Mouse (Mus musculus) gastrocnemius, postnatal 10 days (tissue): ENCODE measurements around the gene Tsks. TPM values are rescaled to one million over a fixed set of nuclear protein-coding genes. Genes with fewer than 3 reads are reported as not detected.

Experiments
- DNase-seq: peaks from one replicate; pipeline ENCODE4 v3.0.0; 2021; ENCODE audit warnings: mixed read lengths
- total RNA-seq, 2 experiments: library from RNA; stranded (reverse); gene quantifications; 2 replicates each; pipeline ENCODE4 v1.2.3; 2021

The Tsks gene
- total RNA-seq, 2 experiments from 2014 or later = not detected

DNA sequence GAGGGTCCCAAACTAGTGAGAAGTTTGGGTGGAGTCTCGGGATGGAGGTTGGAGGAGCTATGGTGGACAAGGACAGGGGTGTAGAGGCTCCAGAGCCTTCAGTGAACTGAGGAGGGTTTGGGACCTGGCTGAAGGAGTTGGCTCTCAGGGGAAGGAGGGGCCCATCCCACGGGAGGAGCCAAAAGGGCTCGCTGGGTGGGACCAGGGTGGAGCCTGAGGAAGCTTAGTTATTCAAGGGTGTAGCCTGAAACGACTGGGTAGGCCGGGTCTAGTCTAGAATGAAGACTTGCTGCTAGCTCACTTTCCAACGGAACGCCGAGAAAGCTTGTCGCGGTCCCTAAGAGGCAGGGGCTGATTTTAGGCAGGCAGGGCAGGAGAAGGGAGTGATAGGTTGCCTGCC is 9.0 kb downstream of the Tsks start:
- DNase-seq = peak; percentile 57

- peak; percentile 87 for DNase-seq
Observed at GRCm38 (mm10) chr7:44952611-44953306, 9.8 kb downstream of the Tsks start.

DNA sequence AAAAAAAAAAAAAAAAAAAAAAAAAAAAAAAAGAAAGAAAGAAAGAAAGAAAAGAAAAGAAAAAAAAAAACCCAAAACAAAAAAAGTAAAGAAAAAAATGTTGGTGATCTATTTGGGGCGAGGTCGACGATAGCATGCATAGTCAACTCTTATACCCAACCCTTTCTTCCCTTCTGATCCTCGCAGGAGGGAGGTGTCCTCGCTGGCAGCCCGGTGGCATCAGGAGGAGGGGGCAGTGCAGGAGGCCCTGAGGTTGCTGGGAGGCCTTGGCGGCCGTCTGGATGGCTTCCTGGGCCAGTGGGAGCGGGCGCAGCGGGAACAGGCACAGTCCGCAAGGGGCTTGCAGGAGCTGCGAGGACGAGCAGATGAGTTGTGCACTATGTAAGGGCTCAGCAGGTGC is 10.6 kb downstream of the Tsks start:
- no peak for DNase-seq

DNA sequence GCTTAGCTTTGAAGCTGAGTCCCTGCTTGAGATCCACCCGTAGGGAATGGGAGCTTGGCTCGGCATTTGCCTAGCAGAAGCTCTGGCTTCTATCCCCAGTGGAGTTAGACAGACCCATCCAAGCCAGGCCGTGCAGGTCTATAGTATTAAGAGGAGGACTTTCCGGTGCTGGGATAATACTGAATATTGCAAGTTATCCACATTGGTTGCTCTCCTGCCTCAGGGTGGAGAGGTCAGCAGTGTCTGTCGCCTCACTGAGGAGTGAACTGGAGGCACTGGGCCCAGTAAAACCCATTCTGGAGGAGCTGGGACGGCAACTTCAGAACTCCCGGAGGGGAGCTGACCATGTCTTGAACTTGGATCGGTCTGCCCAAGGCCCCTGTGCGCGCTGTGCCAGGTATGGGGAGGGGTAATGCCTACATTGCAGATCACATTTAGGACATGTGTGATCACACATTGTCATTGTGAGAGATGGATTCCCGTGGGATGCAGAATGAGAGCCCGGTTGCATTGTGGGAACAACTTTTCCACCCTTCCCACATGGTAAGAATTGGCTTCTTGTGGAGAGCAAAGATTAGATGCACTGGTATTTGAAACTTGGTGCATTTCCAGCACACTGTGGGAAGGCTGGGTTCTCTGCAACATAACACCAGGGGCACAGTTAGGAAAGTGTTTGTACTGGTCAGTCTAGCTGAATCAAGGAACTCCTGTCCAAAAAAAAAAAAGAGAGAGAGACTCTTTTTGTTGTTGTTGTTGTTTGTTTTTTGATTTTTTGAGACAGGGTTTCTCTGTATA is 11.3 kb downstream of the Tsks start:
- DNase-seq = no peak

- no peak for DNase-seq
Observed at GRCm38 (mm10) chr7:44955628-44956027, 12.6 kb downstream of the Tsks start.

GRCm38 (mm10) chr7:44956266-44956665 is 13.3 kb downstream of the Tsks start:
- DNase-seq = no peak

DNA sequence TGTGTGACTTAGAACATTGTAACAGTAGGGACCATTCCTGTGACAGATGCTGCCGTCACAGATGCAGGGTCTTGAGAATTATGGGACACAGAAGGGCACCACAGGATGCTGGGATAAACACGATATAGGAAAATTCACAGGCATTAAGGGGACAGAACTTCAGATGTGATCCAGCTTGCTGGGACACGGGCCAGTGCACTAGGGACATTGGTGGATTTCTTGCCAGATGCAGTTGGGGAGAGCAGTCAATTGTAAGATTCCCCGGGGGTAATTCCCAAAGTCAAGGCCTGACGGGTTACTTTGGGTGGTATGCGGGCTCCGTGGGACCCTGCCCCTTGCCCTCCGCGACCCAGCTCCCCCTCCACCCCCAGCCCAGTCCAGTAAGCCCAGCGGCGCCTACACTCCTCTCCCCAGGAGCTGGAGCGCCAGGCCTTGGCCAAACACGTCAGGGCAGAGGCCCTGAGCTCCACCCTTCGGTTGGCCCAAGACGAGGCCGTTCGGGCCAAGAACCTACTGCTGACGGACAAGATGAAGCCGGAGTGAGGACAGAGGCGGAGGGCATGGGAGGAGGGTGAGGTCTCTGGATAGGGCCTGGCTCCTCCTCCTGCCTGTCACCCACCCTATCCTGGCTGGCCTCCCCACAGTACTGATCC is 14.3 kb downstream of the Tsks start:
- DNase-seq = no peak

DNA sequence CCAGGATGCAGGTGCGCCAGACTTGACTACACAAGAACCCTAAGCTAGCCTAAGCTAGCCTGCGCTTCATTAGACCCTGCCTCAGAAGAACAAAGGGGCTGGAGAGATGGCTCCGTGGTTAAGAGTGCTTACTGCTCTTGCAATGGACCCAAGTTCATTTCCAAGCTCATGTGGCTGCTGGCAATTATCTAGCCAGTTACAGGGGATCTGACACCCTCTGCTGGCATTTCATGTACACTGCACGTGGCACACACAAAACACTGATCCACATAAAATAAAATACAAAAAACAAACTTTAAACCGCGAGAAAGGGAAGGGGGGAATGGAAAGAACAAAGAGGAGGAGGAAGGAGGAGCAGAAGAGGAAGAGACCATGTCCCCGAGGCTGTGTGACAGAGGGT is 15.2 kb downstream of the Tsks start:
- no peak for DNase-seq

GRCm38 (mm10) chr7:44959281-44959680 is 16.3 kb downstream of the Tsks start:
- DNase-seq = no peak

DNA sequence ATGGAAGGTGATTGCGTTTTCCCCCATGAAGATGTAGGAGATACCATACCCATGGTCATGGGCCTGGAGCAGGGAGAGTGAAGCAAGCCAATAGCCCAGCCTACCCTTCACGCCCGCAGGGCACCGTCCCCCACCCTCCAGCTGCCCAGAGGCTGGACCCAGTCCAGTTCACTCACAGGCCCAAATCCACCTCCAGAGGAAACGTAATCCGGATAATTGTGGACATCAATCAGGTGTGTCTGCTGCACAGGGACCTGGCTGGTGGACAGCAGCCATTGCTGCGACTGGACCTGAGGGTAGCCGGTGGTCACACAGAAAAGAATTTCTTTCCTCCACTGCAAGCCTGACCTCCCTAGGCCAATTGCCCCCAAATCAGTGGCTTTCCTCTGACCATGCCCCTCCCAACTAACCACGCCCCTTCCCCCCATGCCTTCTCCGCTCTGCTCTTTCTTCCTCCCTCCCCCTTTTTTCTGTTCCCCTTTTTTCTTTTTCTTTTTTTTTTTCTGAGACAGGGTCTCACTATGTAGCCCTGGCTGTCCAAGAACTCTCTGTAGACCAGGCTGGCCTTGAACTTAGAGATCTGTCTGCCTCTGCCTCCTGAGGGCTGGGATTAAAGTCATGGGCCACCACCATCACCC is 17.0 kb downstream of the Tsks start:
- DNase-seq = no peak

GRCm38 (mm10) chr7:44960512-44960910 is 17.5 kb downstream of the Tsks start:
- no peak for DNase-seq

DNA sequence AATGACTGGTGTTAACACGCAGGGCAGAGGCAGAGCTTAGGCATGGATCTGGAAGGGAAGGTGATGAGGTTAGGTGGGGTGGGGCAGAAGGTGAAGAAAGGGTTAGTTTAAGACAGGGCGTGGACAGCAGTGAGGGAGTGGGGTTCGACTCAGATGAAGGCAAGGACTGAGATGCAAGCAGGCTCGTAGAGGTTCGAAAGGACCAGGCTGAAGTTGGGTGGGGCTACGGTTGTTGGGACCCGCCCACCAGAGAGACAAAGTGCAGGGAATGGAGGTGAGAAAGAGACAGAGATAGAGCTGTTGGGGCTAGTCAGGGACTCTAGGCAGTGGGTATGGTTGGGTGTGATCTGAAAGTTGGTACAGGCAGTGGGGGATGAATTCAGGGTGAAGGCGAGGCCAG is 19.3 kb downstream of the Tsks start:
- DNase-seq = no peak

DNA sequence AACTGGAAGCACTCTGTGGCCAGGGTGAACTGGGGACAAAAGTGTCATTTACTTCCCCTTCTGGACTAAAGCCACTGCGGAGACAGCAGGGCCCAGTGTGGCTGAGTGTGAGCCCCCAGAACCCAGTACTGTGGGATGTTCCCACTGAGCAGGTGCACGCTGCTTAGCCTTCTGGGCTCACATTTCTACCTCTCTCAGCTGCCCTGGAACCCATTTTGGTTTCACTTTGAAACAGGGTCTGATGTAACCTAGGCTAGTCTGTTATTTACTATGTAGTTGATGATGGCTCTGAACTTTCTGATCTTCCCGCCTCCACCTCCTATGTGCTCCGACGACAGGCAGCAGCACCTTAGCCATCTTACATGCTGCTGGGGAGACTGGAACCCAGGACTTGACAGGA is 19.8 kb downstream of the Tsks start:
- no peak for DNase-seq

- no peak for DNase-seq
Observed at GRCm38 (mm10) chr7:44964990-44965389, 22.0 kb downstream of the Tsks start.

DNA sequence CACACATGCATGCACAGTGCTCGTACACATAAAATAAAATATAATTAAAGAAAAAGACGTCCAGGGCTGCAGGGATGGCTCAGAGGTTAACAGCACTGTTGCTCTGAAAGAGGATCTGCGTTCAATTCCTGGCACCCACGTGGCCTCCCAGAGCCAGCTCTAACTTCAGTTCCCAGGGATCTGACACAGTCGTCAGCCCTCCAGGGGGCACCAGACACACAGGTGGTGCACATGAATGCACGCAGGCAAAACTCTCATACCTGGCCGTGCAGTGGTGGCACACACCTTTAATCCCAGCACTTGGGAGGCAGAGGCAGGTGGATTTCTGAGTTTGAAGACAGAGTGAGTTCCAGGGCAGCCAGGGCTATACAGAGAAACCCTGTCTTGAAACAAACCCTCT is 23.0 kb downstream of the Tsks start:
- DNase-seq = no peak

DNA sequence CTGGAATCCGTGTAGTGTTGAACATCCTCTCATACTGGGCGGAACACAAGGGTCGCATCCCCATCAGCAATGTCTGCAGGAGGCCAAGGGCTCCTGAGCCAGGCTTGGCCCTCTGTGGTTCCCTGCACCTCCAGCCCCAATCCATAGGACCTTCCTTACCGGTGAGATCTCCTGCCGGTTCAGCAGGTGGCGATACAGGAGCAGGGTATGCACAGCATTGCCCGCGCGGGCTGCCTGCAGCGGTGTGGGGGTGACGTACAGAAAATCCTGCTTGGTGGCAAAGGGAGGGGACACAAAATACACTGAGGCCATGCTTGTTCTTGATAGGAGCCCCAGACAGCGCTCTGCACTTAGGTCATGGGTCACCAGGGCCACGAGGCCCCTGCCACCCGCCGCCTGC is 23.6 kb downstream of the Tsks start:
- DNase-seq = peak; percentile 2

DNA sequence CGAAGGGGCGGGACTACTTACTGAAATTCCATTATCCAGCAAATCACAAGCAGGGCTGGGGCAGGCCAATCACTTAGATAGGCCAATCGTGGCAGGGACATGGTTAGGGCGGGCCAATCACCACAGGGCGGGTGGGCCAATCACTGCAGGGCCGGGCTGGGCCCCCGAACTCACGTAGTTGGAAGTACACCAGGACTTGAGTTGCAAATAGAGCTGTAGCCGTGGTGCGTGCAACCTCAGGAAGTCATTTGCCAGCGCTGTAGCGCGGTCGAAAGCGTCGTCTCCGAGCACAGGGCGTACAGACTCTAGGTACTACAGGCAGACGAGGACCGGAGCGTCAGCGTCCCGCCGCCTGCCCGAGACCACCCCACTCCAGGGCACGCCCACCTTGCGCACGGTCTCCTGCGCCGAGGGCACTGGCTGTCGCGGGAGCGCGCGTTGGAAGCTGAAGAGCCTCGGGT is 27.3 kb downstream of the Tsks start:
- peak; percentile 74 for DNase-seq

DNA sequence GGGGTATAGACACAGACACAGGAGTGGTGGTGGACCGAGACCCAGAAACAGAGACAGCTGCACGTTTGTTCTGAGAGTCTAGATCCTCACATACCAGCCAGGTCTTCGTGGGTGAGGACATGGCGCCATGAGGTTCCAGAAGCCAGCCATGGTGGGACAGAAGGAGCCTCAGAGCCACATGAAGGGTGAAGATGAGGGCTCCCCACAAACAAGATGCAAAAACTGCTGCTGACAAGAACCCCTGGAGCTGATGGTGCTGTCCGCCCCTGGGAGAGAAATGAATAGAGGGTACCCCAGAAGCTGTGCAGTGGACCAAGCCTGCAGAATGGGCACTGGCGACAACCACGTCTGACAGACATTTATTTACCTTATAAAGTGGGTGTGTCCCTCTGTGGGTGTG is 28.1 kb downstream of the Tsks start:
- DNase-seq = no peak

DNA sequence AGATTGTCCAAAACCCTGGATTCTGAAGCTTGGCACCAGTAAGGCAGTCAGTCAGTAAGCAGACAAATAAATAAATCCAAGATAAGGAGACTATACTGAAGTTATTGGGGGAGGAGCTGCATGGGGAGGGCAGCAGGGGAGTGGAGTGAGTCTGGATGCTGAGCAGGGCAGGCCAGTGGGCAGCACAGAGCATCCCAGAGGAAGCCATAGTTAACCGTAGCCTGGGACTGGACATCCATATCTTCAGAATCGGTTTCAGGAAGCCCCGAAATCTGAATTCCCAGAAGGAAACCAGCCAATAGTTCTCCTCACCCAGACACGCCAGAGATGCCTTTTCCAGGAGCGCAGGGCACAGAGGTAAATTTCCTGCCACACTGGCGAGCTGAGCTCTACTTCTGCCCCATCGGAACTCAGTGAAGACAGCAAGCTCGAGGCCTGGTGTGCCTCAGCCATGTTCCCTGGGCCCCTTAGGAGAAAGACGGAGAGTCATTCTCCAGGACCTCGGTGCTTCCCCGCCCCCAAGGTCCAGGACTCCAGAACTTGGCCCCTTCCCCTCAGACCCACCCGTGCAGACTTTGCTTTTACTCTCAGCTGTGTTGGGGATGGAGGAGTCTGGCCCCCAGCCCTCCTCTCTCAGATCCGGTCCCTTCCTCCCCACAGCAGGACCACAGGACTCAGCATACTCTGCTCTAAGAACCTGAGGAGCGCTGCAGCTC is 30.6 kb downstream of the Tsks start:
- DNase-seq = no peak

DNA sequence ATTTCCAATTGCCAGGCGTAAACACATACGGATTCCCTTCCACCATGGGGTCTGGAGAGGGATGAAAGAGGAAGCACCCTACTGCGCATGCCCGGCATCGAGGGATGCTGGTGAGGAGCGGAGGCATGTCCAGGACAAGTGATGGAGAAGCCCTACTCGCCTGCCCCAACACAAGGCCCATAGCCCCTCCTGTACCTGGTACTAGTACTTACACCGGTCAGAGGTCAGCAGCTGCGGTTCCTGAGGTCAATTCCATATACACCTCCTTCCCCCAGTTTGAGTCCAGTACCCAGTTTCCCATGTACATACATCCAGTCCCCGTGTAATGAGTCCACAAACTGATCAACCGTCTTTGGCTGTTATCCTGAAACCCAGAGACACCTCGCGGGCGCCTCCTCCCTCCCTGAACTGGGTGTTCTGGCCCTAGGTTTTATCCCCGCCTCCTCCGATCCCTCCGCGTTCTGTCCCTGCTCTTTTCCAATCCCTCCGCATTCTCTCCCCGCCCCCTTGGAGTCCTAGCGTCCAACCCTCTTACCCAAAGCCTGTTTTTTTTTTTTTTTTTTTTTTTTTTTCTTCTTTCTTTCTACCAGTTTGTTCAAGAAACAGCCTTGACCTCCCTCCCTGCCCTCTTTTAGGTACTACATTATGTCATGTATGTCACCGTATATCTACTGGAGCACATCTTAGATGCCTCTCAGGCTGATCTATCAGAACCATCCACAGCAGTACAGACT is 31.5 kb downstream of the Tsks start, which contains the start of gene Cpt1c:
TSS of gene Cpt1c (minus strand) at position 469 of the 734 bp plus-strand sequence.
- peak; percentile 84 for DNase-seq

GRCm38 (mm10) chr7:44975117-44975419 is 32.1 kb downstream of the Tsks start:
- no peak for DNase-seq
